Mouse (Mus musculus) neural tube, embryonic 14.5 days (tissue): ENCODE results near the gene Akt1. TPM values are rescaled to one million over a fixed set of nuclear protein-coding genes. Genes with fewer than 3 reads are reported as not detected.
A peak's percentile ranks its signal among the peaks of the same experiment; 100 is the strongest.

Experiments
- ATAC-seq: fragments of 200-750 bp; cut with Nextera tagmentation; 2 replicates; pipeline ENCODE4 v1.8.0; 2017; ENCODE audit warnings: low read depth, mild to moderate bottlenecking, moderate TSS enrichment, moderate library complexity
- H3K27ac ChIP-seq: fragments of 300-500 bp; sonication (generic); 2 replicates; pipeline ENCODE4 v1.5.1; 2014; ENCODE audit warnings: low read depth, mild to moderate bottlenecking, control low read depth, low read length, moderate library complexity, mixed read lengths
- H3K27me3 ChIP-seq: fragments of 300-500 bp; sonication (generic); 2 replicates; pipeline ENCODE4 v1.6.1; 2014; ENCODE audit warnings: low read length; ENCODE audit not compliant: control insufficient read depth, insufficient read depth
- H3K36me3 ChIP-seq: fragments of 300-500 bp; sonication (generic); 2 replicates; pipeline ENCODE4 v1.6.1; 2014; ENCODE audit warnings: low read length, mixed read lengths; ENCODE audit not compliant: control insufficient read depth, insufficient read depth
- H3K4me1 ChIP-seq: fragments of 300-500 bp; sonication (generic); 2 replicates; pipeline ENCODE4 v1.6.1; 2014; ENCODE audit warnings: low read length; ENCODE audit not compliant: control insufficient read depth, insufficient read depth
- H3K4me2 ChIP-seq: fragments of 300-500 bp; sonication (generic); 2 replicates; pipeline ENCODE4 v1.6.1; 2014; ENCODE audit warnings: mild to moderate bottlenecking, low read depth, low read length, control low read depth
- H3K4me3 ChIP-seq: fragments of 300-500 bp; sonication (generic); 2 replicates; pipeline ENCODE4 v1.5.1; 2014; ENCODE audit warnings: low read depth, low read length, control low read depth, mixed read lengths
- H3K9ac ChIP-seq: fragments of 300-500 bp; sonication (generic); replicated peaks from 2 replicates; pipeline ENCODE4 v1.6.1; 2014; ENCODE audit warnings: low read depth, mild to moderate bottlenecking, control low read depth, low read length, mixed read lengths
- H3K9me3 ChIP-seq: fragments of 300-500 bp; sonication (generic); 2 replicates; pipeline ENCODE4 v1.6.1; 2016; ENCODE audit warnings: low read length; ENCODE audit not compliant: control insufficient read depth
- WGBS: fragments of 180-500 bp; shearing (Covaris S2); extraction: QIAGEN DNeasy Blood & Tissue Kit; methylation state at CpG from one replicate; pipeline ENCODE4 v1.1.7; 2014; 5-methylcytosine and 5-hydroxymethylcytosine counted together
- polyA plus RNA-seq: library from polyadenylated mRNA; unstranded; fragments of >200 nt; fragmentation: Nextera tagmentation; extraction: Ambion mirVana; gene quantifications from 2 replicates; pipeline ENCODE4 v1.2.1, GENCODE M21; 2014

Akt1 gene
- polyA plus RNA-seq, 1 experiment from 2014 or later = 57.9 TPM

DNA sequence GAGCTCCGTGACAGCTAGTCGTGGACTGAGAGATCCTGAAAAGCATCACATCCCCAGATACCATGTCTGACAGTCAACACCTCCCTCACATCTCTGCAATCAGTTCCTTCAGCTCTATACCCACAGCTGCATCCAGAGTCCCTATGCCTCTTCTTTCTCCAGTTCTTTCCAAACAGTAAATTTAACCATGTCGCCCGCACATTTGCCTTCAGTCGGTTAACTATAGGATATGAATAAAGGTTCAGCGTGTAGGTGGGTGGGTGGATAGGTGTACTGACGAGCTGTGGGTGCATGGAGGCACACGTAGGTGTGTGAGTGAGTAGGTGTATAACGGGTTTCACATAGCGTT, 19.4 kb upstream of the Akt1 start:
- peak overlapping the region; percentile 95 for H3K27ac ChIP-seq
- no peaks in the 10 kb centered on the region for H3K27me3 ChIP-seq
- no peaks in the 10 kb centered on the region for H3K9me3 ChIP-seq
- H3K4me1 ChIP-seq = peaks cover 14% of the 10 kb centered on the region
- ATAC-seq = peak; percentile 25
- H3K4me2 ChIP-seq = peak overlapping the region; percentile 98
- 77% methylated on average over 10 of the region's 10 CpGs for WGBS
- H3K9ac ChIP-seq = peak overlapping the region; percentile 93
- H3K4me3 ChIP-seq = peak overlapping the region; percentile 71
- no peaks in the 10 kb centered on the region for H3K36me3 ChIP-seq

DNA sequence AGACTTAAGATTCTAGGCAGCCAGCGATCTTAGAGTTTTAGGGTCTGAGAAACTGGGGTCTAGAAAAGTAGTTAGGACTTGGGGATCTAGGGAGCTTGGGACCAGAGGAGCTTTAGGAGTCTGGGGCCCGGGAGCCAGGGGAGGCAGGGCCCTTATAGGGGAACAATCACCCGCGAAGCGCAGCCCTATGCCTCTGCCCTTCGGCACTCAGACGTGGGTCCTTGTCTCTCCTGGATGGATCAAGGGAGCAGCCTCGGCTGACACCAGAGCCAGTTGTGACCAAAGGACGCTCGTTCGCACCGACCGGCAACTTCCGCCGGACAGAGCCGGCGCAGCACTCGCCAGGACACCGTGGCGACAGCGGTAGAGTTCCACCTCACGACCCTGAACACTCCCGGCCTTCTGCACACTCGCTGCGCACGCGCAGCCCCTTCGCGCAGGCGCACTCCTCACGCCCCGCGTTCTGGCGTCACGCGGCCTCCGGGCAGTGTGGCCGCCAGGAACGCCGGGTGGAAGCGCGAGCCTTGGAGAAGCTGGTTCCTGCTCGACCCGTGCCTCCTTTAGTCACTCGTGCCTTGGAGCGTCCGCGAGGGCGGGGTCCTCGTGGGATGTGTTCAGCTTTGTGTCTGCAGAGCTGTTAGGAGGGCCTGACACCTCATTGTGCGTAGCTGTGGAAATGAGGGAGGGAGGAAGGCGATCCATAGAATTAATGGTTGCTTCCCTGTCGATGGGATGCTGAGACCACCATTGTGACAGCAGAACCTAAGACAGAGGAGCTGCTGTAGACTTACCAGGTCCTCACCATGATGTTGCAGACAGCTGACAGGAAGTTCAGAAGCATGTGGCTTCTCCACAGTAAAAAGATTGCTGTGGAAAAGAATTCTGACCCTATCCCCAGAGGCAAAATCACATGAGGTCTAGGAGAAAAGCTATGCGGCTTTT, 18.8 kb upstream of the Akt1 start:
- Histone ChIP-seq H3K4me1 (peaks cover 14% of the 10 kb centered on the region), H3K27me3 (no peaks in the 10 kb centered on the region), H3K9me3 (no peaks in the 10 kb centered on the region), H3K9ac (peak overlapping the region; percentile 93), H3K27ac (peak overlapping the region; percentile 95), H3K36me3 (no peaks in the 10 kb centered on the region), H3K4me3 (peak overlapping the region; percentile 71), H3K4me2 (peak overlapping the region; percentile 98)
- 2% methylated on average over 54 of the region's 54 CpGs for WGBS
- ATAC-seq = peak; percentile 95

- no peak for ATAC-seq
- no peak overlapping the region for H3K9ac ChIP-seq
- H3K4me3 ChIP-seq = no peak overlapping the region
- no peaks in the 10 kb centered on the region for H3K9me3 ChIP-seq
- 79% methylated on average over 15 of the region's 15 CpGs for WGBS
- peaks cover 8% of the 10 kb centered on the region; the same call in 1 of the 2 replicates for H3K4me1 ChIP-seq
- H3K4me2 ChIP-seq = no peak overlapping the region
- no peak overlapping the region for H3K27ac ChIP-seq
- H3K27me3 ChIP-seq = no peaks in the 10 kb centered on the region
- no peaks in the 10 kb centered on the region for H3K36me3 ChIP-seq
These were observed 13.8 kb upstream of the Akt1 start for GRCm38 (mm10) chr12:112688458-112688857.

DNA sequence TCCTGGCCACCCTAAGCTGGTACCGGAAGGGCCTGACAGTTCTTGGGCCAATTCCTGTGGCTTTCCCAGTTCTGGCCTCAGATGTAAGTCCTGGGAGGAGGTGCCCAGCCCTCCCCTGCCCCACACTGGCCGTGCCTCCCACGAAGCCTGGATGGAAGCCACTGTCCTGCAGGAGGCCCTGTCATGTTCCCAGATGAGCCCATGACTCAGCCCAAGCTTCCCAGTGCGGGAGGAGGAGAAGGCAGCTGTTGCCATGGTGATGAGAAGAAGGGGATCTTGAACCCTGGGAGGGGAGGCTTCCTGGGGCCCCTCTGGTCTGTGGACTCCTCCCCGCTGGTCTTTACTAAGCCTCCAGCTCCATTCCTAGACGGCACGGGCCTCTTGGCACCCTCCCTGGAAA, 8.7 kb upstream of the Akt1 start:
- no peak overlapping the region for H3K9ac ChIP-seq
- H3K4me1 ChIP-seq = peaks cover 13% of the 10 kb centered on the region; the same call in 1 of the 2 replicates
- H3K27me3 ChIP-seq = peaks cover 18% of the 10 kb centered on the region
- no peaks in the 10 kb centered on the region for H3K9me3 ChIP-seq
- H3K4me3 ChIP-seq = no peak overlapping the region
- 39% methylated on average over 7 of the region's 7 CpGs for WGBS
- H3K4me2 ChIP-seq = no peak overlapping the region
- no peak overlapping the region for H3K27ac ChIP-seq
- ATAC-seq = no peak
- no peaks in the 10 kb centered on the region for H3K36me3 ChIP-seq

DNA sequence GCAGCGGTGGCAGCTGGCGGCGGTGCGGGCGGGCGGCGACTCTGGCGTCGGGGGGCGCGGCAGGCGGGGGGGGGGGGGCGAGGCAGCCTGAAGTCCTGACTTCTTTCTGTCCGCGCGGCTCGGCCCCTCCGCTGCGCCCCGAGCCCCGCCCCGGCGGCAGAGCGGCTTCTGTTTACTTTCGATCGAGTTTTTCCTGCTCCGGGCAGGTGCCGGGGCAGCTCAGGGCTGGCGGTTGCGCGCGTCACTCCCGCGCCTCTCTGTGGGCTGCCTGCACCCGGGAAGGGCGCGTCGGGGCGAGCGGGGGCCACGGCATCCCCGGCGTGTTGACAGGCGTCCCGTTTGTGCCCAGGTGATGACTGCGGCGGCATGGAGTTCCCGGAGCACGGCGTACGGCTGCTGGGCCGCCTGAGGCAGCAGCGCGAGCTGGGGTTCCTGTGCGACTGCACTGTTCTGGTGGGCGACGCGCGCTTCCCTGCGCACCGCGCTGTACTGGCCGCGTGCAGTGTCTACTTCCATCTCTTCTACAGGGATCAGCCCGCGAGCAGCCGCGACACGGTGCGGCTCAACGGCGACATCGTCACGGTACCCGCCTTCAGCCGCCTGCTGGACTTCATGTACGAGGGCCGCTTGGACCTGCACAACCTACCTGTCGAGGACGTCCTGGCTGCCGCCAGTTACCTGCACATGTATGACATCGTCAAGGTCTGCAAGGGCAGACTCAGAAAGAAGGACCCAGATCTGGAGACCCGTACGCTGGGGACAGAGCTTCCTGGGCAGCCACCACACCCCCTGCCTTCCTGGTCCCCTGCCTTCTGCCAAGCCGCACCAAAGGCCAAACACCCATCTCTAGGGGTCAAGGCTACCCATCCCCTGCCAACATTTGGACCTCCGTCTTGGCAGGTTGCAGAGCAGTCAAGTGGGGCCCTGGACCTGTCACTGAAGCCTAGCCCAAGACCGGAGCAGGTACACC, 4.6 kb upstream of the Akt1 start:
- H3K9ac ChIP-seq = peak overlapping the region; percentile 48
- WGBS = 4% methylated on average over 68 of the region's 87 CpGs
- ATAC-seq = peak; percentile 42; the same call in 1 of the 2 replicates
- H3K4me2 ChIP-seq = peak overlapping the region; percentile 94
- no peaks in the 10 kb centered on the region for H3K36me3 ChIP-seq
- H3K27ac ChIP-seq = no peak overlapping the region
- peaks cover 18% of the 10 kb centered on the region for H3K27me3 ChIP-seq
- H3K9me3 ChIP-seq = no peaks in the 10 kb centered on the region
- peaks cover 19% of the 10 kb centered on the region; the same call in 1 of the 2 replicates for H3K4me1 ChIP-seq
- H3K4me3 ChIP-seq = peak overlapping the region; percentile 47

DNA sequence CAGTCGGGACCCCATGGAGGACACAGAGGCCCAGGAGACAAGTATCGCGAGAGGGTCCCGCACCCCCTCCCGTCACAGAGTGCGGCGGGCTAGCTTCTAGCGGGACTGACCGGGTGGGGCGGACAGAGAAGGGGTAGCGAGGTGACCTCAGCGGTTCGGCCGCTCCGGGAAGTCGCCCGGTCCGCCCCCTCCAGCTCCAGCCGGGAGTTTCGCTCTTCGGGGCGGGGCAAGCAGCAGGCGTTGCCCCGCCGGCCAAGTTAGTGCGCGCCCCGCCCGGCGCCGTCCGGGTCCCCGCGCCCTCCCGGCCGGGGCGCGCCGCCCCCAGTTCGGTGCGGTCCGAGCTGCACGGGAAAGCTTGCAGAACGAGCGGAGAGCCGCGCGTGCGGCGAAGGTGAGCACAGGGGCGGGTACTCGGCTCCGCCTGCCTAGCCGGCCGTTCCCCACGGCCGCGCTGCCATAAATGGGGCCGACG, 3.9 kb upstream of the Akt1 start, which contains the start of gene Zbtb42:
Gene Zbtb42 (plus strand): TSS at position 274 of the 472 bp plus-strand sequence.
- Histone ChIP-seq H3K4me1 (peaks cover 19% of the 10 kb centered on the region; the same call in 1 of the 2 replicates), H3K36me3 (no peaks in the 10 kb centered on the region), H3K4me2 (peak within 1 kb of the TSS; percentile 94), H3K4me3 (peak within 1 kb of the TSS; percentile 47), H3K27ac (no peak within 1 kb of the TSS), H3K9me3 (no peaks in the 10 kb centered on the region), H3K9ac (peak within 1 kb of the TSS; percentile 48), H3K27me3 (peaks cover 18% of the 10 kb centered on the region)
- no peak for ATAC-seq
- WGBS = 0% methylated on average over 57 of the region's 60 CpGs

DNA sequence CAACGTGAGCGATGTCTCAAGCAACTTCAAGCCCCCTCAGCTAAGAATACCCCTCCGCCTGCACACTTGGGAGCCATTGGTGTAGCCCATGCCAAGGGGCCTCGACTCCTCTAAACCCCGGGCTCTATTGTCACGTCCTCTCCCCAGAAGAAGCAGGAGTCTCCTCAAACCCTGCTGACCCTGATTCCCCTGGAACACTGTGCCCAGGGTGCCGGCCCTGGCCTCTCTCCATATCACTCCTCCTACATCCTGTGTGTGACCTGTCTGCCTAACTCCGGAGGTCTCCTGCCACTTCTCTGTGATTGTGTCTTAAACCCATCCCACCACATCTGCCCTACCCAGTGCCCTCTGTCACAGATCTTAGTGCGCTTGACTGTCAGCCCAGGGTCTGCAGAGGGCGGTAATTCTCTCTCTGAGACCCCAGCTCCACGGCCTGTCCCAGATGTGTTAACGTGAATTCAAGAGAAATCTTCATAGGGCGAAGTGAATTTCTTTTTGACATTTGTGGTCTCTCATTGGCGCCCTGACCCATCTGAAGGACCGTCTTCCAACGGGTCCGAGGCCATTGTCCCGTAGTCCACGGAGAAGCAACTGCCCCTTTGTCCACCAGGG, 3.4 kb upstream of the Akt1 start:
- Histone ChIP-seq H3K9me3 (no peaks in the 10 kb centered on the region), H3K27me3 (peaks cover 18% of the 10 kb centered on the region), H3K4me1 (peaks cover 20% of the 10 kb centered on the region; the same call in 1 of the 2 replicates), H3K36me3 (no peaks in the 10 kb centered on the region), H3K4me2 (peak overlapping the region; percentile 94), H3K4me3 (peak overlapping the region; percentile 47), H3K9ac (peak overlapping the region; percentile 48), H3K27ac (no peak overlapping the region)
- WGBS = 17% methylated on average over 19 of the region's 19 CpGs
- no peak for ATAC-seq

DNA sequence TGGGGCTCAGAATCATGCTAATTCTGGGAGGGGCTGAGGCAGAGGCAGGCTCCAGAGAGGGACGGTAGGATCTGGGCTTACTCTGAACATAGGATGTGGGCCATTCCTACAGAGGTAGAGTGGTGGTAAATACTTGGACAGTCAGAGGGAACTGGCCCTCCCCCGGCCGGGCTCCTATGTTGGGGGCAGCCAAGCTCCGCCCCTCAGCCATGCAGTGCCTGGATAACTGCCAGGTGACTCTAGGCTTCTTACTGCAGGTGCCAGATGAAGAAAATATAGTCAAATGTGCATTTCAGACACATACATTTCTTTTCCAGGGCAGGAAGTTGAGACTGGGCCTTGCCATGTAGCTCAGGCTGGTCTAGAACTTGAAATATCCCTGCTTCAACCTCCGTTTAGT, 2.4 kb upstream of the Akt1 start:
- Histone ChIP-seq H3K4me2 (no peak overlapping the region), H3K4me3 (no peak overlapping the region), H3K9ac (no peak overlapping the region), H3K36me3 (no peaks in the 10 kb centered on the region), H3K4me1 (peaks cover 30% of the 10 kb centered on the region), H3K27me3 (peaks cover 18% of the 10 kb centered on the region), H3K9me3 (no peaks in the 10 kb centered on the region), H3K27ac (no peak overlapping the region)
- ATAC-seq = no peak
- WGBS = 55% methylated on average over 5 of the region's 5 CpGs
